Mouse (Mus musculus) gastrocnemius, postnatal 36 days (tissue): ENCODE results near the gene Pex16. TPM values are rescaled to one million over a fixed set of nuclear protein-coding genes. Genes with fewer than 3 reads are reported as not detected.

Experiments used
- DNase-seq, 2 experiments: peaks; one replicate each; pipeline ENCODE4 v3.0.0; 2022
- intact Hi-C: fragments of 180-260 bp; cut with DNase I; formaldehyde crosslinking; loops from one replicate; pipeline ENCODE4 v1.15.1; 2025
- total RNA-seq, 2 experiments: library from RNA; stranded (reverse); gene quantifications; 2 replicates each; pipeline ENCODE4 v1.2.3; 2021

Gene Pex16
- total RNA-seq, 2 experiments from 2014 or later = 14.1 to 23.0 TPM

- intact Hi-C loops = no loop called here
- no peak for DNase-seq
Observed at GRCm38 (mm10) chr2:92365568-92365967, 8.9 kb upstream of the Pex16 start.

- intact Hi-C loops = no loop called here
- no peak for DNase-seq
Observed at GRCm38 (mm10) chr2:92367383-92368029, 7.0 kb upstream of the Pex16 start.

- DNase-seq = no peak
- intact Hi-C loops = no loop called here
Observed at GRCm38 (mm10) chr2:92370375-92370774, 4.1 kb upstream of the Pex16 start.

- intact Hi-C loops = no loop called here
- DNase-seq = no peak
Observed at GRCm38 (mm10) chr2:92370821-92371805, 3.4 kb upstream of the Pex16 start.

GRCm38 (mm10) chr2:92371971-92372690, 2.3 kb upstream of the Pex16 start:
- intact Hi-C loops = no loop called here
- DNase-seq = no peak

- no peak for DNase-seq
- intact Hi-C loops = no loop called here
Observed at GRCm38 (mm10) chr2:92372767-92373436, 1.6 kb upstream of the Pex16 start.

GRCm38 (mm10) chr2:92373437-92373813, 1.1 kb upstream of the Pex16 start:
- intact Hi-C loops = no loop called here
- no peak for DNase-seq

GRCm38 (mm10) chr2:92375099-92375623, 685 bp downstream of the Pex16 start:
- intact Hi-C loops = loop anchor here (2.0 to 5.0 kb wide), 2 partner anchors 42 to 58 kb away; no protein-coding TSS in a partner anchor

GRCm38 (mm10) chr2:92375788-92376187, 1.3 kb downstream of the Pex16 start:
- intact Hi-C loops = loop anchor here (2.0 to 5.0 kb wide), 2 partner anchors 42 to 57 kb away; no protein-coding TSS in a partner anchor
- no peak for DNase-seq

More at GRCm38 (mm10) chr2:92375099-92375623, 685 bp downstream of the Pex16 start:
- DNase-seq = peak; percentile 90 to 94

GRCm38 (mm10) chr2:92376300-92376699, 1.8 kb downstream of the Pex16 start:
- intact Hi-C loops = loop anchor here (5.0 kb wide), 1 partner anchor 41 kb away; no protein-coding TSS in a partner anchor
- no peak for DNase-seq

- no peak for DNase-seq
- intact Hi-C loops = loop anchor here (5.0 kb wide), 1 partner anchor 40 kb away; no protein-coding TSS in a partner anchor
Observed at GRCm38 (mm10) chr2:92377320-92377719, 2.8 kb downstream of the Pex16 start.

GRCm38 (mm10) chr2:92379783-92380494, 5.5 kb downstream of the Pex16 start:
- DNase-seq = no peak
- intact Hi-C loops = loop anchor here (5.0 kb wide), 1 partner anchor 37 kb away; no protein-coding TSS in a partner anchor

GRCm38 (mm10) chr2:92380495-92381050, 6.1 kb downstream of the Pex16 start:
- DNase-seq = no peak
- intact Hi-C loops = no loop called here

- DNase-seq = no peak
- intact Hi-C loops = no loop called here
Observed at GRCm38 (mm10) chr2:92381161-92381560, 6.7 kb downstream of the Pex16 start.

GRCm38 (mm10) chr2:92381901-92382588, 7.6 kb downstream of the Pex16 start, which contains the start of gene 1700029I15Rik:
Gene 1700029I15Rik, plus strand, starts transcription at chr2:92382538.
- intact Hi-C loops = no loop called here
- DNase-seq = no peak

GRCm38 (mm10) chr2:92382759-92383158, 8.3 kb downstream of the Pex16 start:
- intact Hi-C loops = no loop called here
- no peak for DNase-seq

GRCm38 (mm10) chr2:92384101-92384500, 9.6 kb downstream of the Pex16 start:
- DNase-seq = no peak
- intact Hi-C loops = no loop called here
